Mouse (Mus musculus) CH12.LX (cell line): ENCODE measurements at regions not wholly inside any gene's neighbourhood (a gene's known extent, or its start where the extent isn't known, plus 50 kb on each side); places are given as distances from the start of the nearest gene placed in this dataset.

Experiments used
- CHD2 ChIP-seq: IDR thresholded peaks from 2 replicates; pipeline ENCODE4 v1.6.1; 2011; ENCODE audit warnings: low read length, improper control_type of control experiment
- ELF1 ChIP-seq: IDR thresholded peaks from 2 replicates; pipeline ENCODE4 v1.6.1; 2014; ENCODE audit warnings: low read depth, mild to moderate bottlenecking, inconsistent platforms, low read length, improper control_type of control experiment
- EP300 ChIP-seq: IDR thresholded peaks from 2 replicates; pipeline ENCODE4 v1.6.1; 2011; ENCODE audit warnings: low read length, improper control_type of control experiment
- ETS1 ChIP-seq: conservative IDR thresholded peaks from 2 replicates; pipeline ENCODE4 v1.6.1; 2012; ENCODE audit warnings: low read depth, mild to moderate bottlenecking, inconsistent platforms, low read length, improper control_type of control experiment, moderate library complexity
- HCFC1 ChIP-seq: IDR thresholded peaks from 2 replicates; pipeline ENCODE4 v1.6.1; 2012; ENCODE audit warnings: low read depth, mild to moderate bottlenecking, inconsistent platforms, low read length, improper control_type of control experiment
- JUND ChIP-seq: conservative IDR thresholded peaks from 2 replicates; pipeline ENCODE4 v1.6.1; 2011; ENCODE audit warnings: low read depth, low read length, improper control_type of control experiment
- KAT2A ChIP-seq: IDR thresholded peaks from 2 replicates; pipeline ENCODE4 v1.6.1; 2012; ENCODE audit warnings: low read length, improper control_type of control experiment, inconsistent platforms; ENCODE audit not compliant: insufficient replicate concordance
- MEF2A ChIP-seq: IDR thresholded peaks from 2 replicates; pipeline ENCODE4 v1.6.1; 2014; ENCODE audit warnings: low read depth, mild to moderate bottlenecking, inconsistent platforms, low read length, improper control_type of control experiment, borderline replicate concordance
- POLR2A ChIP-seq: IDR thresholded peaks from 2 replicates; pipeline ENCODE4 v1.6.1; 2011; ENCODE audit warnings: low read depth, mild to moderate bottlenecking, improper control_type of control experiment, low read length
- RCOR1 ChIP-seq: conservative IDR thresholded peaks from 2 replicates; pipeline ENCODE4 v1.6.1; 2012; ENCODE audit warnings: low read depth, mild to moderate bottlenecking, inconsistent platforms, low read length, improper control_type of control experiment
- SMC3 ChIP-seq: IDR thresholded peaks from 2 replicates; pipeline ENCODE4 v1.6.1; 2011; ENCODE audit warnings: low read depth, low read length, improper control_type of control experiment
- USF1 ChIP-seq: IDR thresholded peaks from 2 replicates; pipeline ENCODE4 v1.6.1; 2014; ENCODE audit warnings: low read depth, mild to moderate bottlenecking, inconsistent platforms, low read length, improper control_type of control experiment

DNA sequence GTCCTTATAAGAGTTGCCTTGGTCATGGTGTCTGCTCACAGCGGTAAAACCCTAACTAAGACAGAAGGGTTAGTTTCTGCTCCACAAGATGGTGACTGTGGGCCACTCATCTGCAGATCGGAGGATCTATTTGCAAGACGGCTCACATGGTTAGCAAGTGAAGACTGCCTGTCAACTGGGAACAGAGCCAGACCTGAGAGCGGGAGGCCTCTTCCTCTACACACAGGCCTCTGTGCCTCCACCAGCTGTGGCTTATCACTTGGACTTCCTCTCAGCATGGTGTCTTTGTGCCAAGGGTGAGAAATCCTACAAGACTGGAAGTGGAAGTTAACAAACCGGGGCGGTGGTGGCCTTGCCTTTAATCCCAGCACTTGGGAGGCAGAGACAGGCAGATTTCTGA is 126.1 kb downstream of the Zfp36l2 start:
- TF ChIP-seq USF1 = no peak
- TF ChIP-seq EP300 = no peak
- TF ChIP-seq MEF2A = no peak
- no peak for TF ChIP-seq ELF1
- no peak for TF ChIP-seq ETS1
- TF ChIP-seq JUND = no peak
- no peak for TF ChIP-seq SMC3
- no peak for TF ChIP-seq CHD2
- TF ChIP-seq KAT2A = no peak
- no peak for TF ChIP-seq HCFC1
- no peak for TF ChIP-seq RCOR1
- no peak for TF ChIP-seq POLR2A
